Mouse (Mus musculus): ENCODE data around the gene Arfip1.

DNA sequence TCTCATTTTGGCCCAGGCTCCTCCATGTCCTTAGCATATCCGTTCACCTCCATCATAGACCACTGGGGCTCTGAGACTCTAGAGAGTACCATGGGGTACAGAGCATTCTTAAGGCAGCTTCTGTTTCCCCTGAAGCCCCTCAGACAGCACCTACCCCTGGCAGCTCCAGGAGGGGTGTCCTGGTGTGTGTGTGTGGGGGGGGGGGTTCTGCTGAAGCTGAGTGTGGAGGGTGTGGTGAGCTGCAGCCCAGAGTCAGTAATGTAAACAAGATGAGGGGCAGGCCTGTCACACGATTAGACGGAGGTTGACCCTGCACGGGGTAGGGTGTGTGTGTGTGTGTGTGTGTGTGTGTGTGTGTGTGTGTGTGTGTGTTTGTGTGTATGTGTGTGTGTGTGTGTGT, 120.7 kb downstream of the Arfip1 start:
- TF ChIP-seq CTCF (IDR thresholded peaks at IDR 0.05; ENCODE audit: low read depth) (no peak), EP300 (optimal IDR thresholded peaks at IDR 0.05) (no peak)
